Mouse (Mus musculus): ENCODE measurements around the gene Cd44.
A peak's percentile ranks its signal among the peaks of the same experiment; 100 is the strongest.

The Cd44 gene

GRCm38 (mm10) chr2:102868444-102868843, 33.0 kb downstream of the Cd44 start:
- DNase-seq (ENCODE audit: low spot score): no peak

GRCm38 (mm10) chr2:102867396-102868088, 33.9 kb downstream of the Cd44 start:
- no peak for DNase-seq (ENCODE audit: low spot score)

GRCm38 (mm10) chr2:102866594-102866993, 34.9 kb downstream of the Cd44 start:
- DNase-seq (ENCODE audit: low spot score): no peak

GRCm38 (mm10) chr2:102865354-102865752, 36.1 kb downstream of the Cd44 start:
- DNase-seq (ENCODE audit: low spot score): no peak

- DNase-seq (ENCODE audit: low spot score): no peak
Observed at GRCm38 (mm10) chr2:102864695-102865353, 36.6 kb downstream of the Cd44 start.

GRCm38 (mm10) chr2:102864036-102864435, 37.4 kb downstream of the Cd44 start:
- DNase-seq (ENCODE audit: low spot score): no peak

- DNase-seq (ENCODE audit: low spot score): no peak
Observed at GRCm38 (mm10) chr2:102863583-102863982, 37.9 kb downstream of the Cd44 start.

GRCm38 (mm10) chr2:102862706-102863105, 38.8 kb downstream of the Cd44 start:
- no peak for DNase-seq (ENCODE audit: low spot score)

- DNase-seq (ENCODE audit: low spot score): no peak
Observed at GRCm38 (mm10) chr2:102858271-102858670, 43.2 kb downstream of the Cd44 start.

GRCm38 (mm10) chr2:102853297-102853696, 48.2 kb downstream of the Cd44 start:
- DNase-seq (ENCODE audit: low spot score): no peak

GRCm38 (mm10) chr2:102851936-102852477, 49.5 kb downstream of the Cd44 start:
- no peak for DNase-seq (ENCODE audit: low spot score)

- no peak for DNase-seq (ENCODE audit: low spot score)
Observed at GRCm38 (mm10) chr2:102850026-102850425, 51.4 kb downstream of the Cd44 start.

- no peak for DNase-seq (ENCODE audit: low spot score)
Observed at GRCm38 (mm10) chr2:102848811-102849433, 52.5 kb downstream of the Cd44 start.

GRCm38 (mm10) chr2:102841231-102841630, 60.2 kb downstream of the Cd44 start:
- DNase-seq (ENCODE audit: low spot score): no peak

GRCm38 (mm10) chr2:102838179-102838578, 63.3 kb downstream of the Cd44 start:
- no peak for DNase-seq (ENCODE audit: low spot score)

- DNase-seq (ENCODE audit: low spot score): no peak
Observed at GRCm38 (mm10) chr2:102831547-102831946, 69.9 kb downstream of the Cd44 start.

GRCm38 (mm10) chr2:102829201-102829600, 72.3 kb downstream of the Cd44 start:
- peak; percentile 35 for DNase-seq (ENCODE audit: low spot score)

GRCm38 (mm10) chr2:102828381-102828780, 73.1 kb downstream of the Cd44 start:
- DNase-seq (ENCODE audit: low spot score): no peak

- no peak for DNase-seq (ENCODE audit: low spot score)
Observed at GRCm38 (mm10) chr2:102827841-102828240, 73.6 kb downstream of the Cd44 start.

GRCm38 (mm10) chr2:102825961-102826633, 75.4 kb downstream of the Cd44 start:
- no peak for DNase-seq (ENCODE audit: low spot score)

GRCm38 (mm10) chr2:102822036-102822435, 79.4 kb downstream of the Cd44 start:
- DNase-seq (ENCODE audit: low spot score): no peak

GRCm38 (mm10) chr2:102820790-102821189, 80.7 kb downstream of the Cd44 start:
- DNase-seq (ENCODE audit: low spot score): no peak

Data from layer of hippocampus, adult 9-10 months (tissue).